Mouse (Mus musculus) midbrain, postnatal 0 days (tissue): Measurements from ENCODE around the gene Abcg1. TPM values are rescaled to one million over a fixed set of nuclear protein-coding genes. Genes with fewer than 3 reads are reported as not detected.

Source experiments
- ATAC-seq: fragments of 200-750 bp; cut with Nextera tagmentation; 2 replicates; pipeline ENCODE4 v1.8.0; 2017; ENCODE audit warnings: moderate number of reproducible peaks, mild to moderate bottlenecking, moderate TSS enrichment, moderate library complexity; ENCODE audit not compliant: low FRiP score
- DNase-seq: peaks from one replicate; pipeline ENCODE4 v3.0.0-alpha.2; 2015; ENCODE audit warnings: low spot score
- H3K27ac ChIP-seq: fragments of 300-500 bp; sonication (generic); 2 replicates; pipeline ENCODE4 v1.5.1; 2014; ENCODE audit warnings: low read depth, mild to moderate bottlenecking, low read length, mixed read lengths
- H3K27me3 ChIP-seq: fragments of 300-500 bp; sonication (generic); 2 replicates; pipeline ENCODE4 v1.6.1; 2014; ENCODE audit warnings: low read length, control low read depth, mixed read lengths; ENCODE audit not compliant: insufficient read depth
- H3K36me3 ChIP-seq: fragments of 300-500 bp; sonication (generic); 2 replicates; pipeline ENCODE4 v1.6.1; 2014; ENCODE audit warnings: low read length, control low read depth, mixed read lengths; ENCODE audit not compliant: insufficient read depth
- H3K4me1 ChIP-seq: fragments of 300-500 bp; sonication (generic); 2 replicates; pipeline ENCODE4 v1.6.1; 2014; ENCODE audit warnings: mild to moderate bottlenecking, control low read depth, antibody characterized with exemption, low read length, mixed read lengths; ENCODE audit not compliant: insufficient read depth
- H3K4me2 ChIP-seq: fragments of 300-500 bp; sonication (generic); 2 replicates; pipeline ENCODE4 v1.6.1; 2014; ENCODE audit warnings: low read depth, mild to moderate bottlenecking, low read length, mixed read lengths; ENCODE audit not compliant: poor library complexity, severe bottlenecking
- H3K4me3 ChIP-seq: fragments of 300-500 bp; sonication (generic); 2 replicates; pipeline ENCODE4 v1.5.1; 2014; ENCODE audit warnings: low read depth, mild to moderate bottlenecking, low read length, moderate library complexity
- H3K9ac ChIP-seq: fragments of 300-500 bp; sonication (generic); replicated peaks from 2 replicates; pipeline ENCODE4 v1.6.1; 2014; ENCODE audit warnings: mild to moderate bottlenecking, low read length, moderate library complexity, mixed read lengths; ENCODE audit not compliant: poor library complexity, severe bottlenecking
- H3K9me3 ChIP-seq: fragments of 300-500 bp; sonication (generic); 2 replicates; pipeline ENCODE4 v1.6.1; 2016; ENCODE audit warnings: low read length, control low read depth
- CTCF ChIP-seq: IDR thresholded peaks from 2 replicates; pipeline ENCODE4 v1.5.1; 2016; ENCODE audit warnings: antibody characterized with exemption, mild to moderate bottlenecking
- WGBS: fragments of 180-500 bp; shearing (Covaris S2); extraction: QIAGEN DNeasy Blood & Tissue Kit; methylation state at CpG from one replicate; pipeline ENCODE4 v1.1.7; 2014; 5-methylcytosine and 5-hydroxymethylcytosine counted together
- polyA plus RNA-seq: library from polyadenylated mRNA; unstranded; fragments of >200 nt; fragmentation: Nextera tagmentation; extraction: Ambion mirVana; gene quantifications from 2 replicates; pipeline ENCODE4 v1.2.1, GENCODE M21; 2015
- total RNA-seq: library from RNA; depleted of rRNA; stranded (reverse); fragments of >200 nt; gene quantifications from 2 replicates; pipeline ENCODE4 v1.2.3, GENCODE M21; 2014; rRNA removed

The Abcg1 gene
- total and polyA plus RNA-seq, 2 experiments from 2014 or later = 20.7 to 38.7 TPM

- no peaks in the 10 kb centered on the region for H3K4me1 ChIP-seq
- 79% methylated on average over 8 of the region's 8 CpGs for WGBS
- DNase-seq (no peak), ATAC-seq (no peak)
- H3K9ac ChIP-seq = no peak overlapping the region
- H3K4me3 ChIP-seq = no peak overlapping the region
- TF ChIP-seq CTCF = no peak
- no peaks in the 10 kb centered on the region for H3K36me3 ChIP-seq
- H3K9me3 ChIP-seq = no peaks in the 10 kb centered on the region
- no peaks in the 10 kb centered on the region for H3K27me3 ChIP-seq
- H3K4me2 ChIP-seq = no peak overlapping the region
- H3K27ac ChIP-seq = no peak overlapping the region
Observed at GRCm38 (mm10) chr17:31153785-31154184, 96.3 kb downstream of the Abcg1 start.

- no peak overlapping the region for H3K9ac ChIP-seq
- H3K9me3 ChIP-seq = no peaks in the 10 kb centered on the region
- TF ChIP-seq CTCF = no peak
- H3K4me2 ChIP-seq = no peak overlapping the region
- H3K36me3 ChIP-seq = no peaks in the 10 kb centered on the region
- no peak for ATAC-seq
- H3K4me3 ChIP-seq = no peak overlapping the region
- 83% methylated on average over 6 of the region's 6 CpGs for WGBS
- H3K4me1 ChIP-seq = no peaks in the 10 kb centered on the region
- no peaks in the 10 kb centered on the region for H3K27me3 ChIP-seq
- no peak for DNase-seq
- H3K27ac ChIP-seq = no peak overlapping the region
Observed at GRCm38 (mm10) chr17:31157921-31158320, 100.4 kb downstream of the Abcg1 start.

- H3K36me3 ChIP-seq = no peaks in the 10 kb centered on the region
- no peak overlapping the region for H3K4me3 ChIP-seq
- no peak overlapping the region for H3K27ac ChIP-seq
- no peak for TF ChIP-seq CTCF
- ATAC-seq = no peak
- H3K9ac ChIP-seq = no peak overlapping the region
- H3K9me3 ChIP-seq = no peaks in the 10 kb centered on the region
- WGBS = 53% methylated on average over 4 of the region's 4 CpGs
- no peak for DNase-seq
- H3K4me1 ChIP-seq = no peaks in the 10 kb centered on the region
- H3K4me2 ChIP-seq = no peak overlapping the region
- H3K27me3 ChIP-seq = no peaks in the 10 kb centered on the region
Observed at GRCm38 (mm10) chr17:31160291-31160690, 102.8 kb downstream of the Abcg1 start.

- Histone ChIP-seq H3K4me3 (no peak overlapping the region), H3K4me2 (no peak overlapping the region), H3K27ac (no peak overlapping the region), H3K4me1 (no peaks in the 10 kb centered on the region), H3K9me3 (no peaks in the 10 kb centered on the region), H3K27me3 (no peaks in the 10 kb centered on the region), H3K36me3 (no peaks in the 10 kb centered on the region), H3K9ac (no peak overlapping the region)
- no peak for TF ChIP-seq CTCF
- WGBS = 90% methylated on average over 12 of the region's 12 CpGs
- ATAC-seq (no peak), DNase-seq (no peak)
Observed at GRCm38 (mm10) chr17:31162607-31163006, 105.1 kb downstream of the Abcg1 start.

- TF ChIP-seq CTCF = no peak
- no peaks in the 10 kb centered on the region for H3K36me3 ChIP-seq
- WGBS = 90% methylated on average over 2 of the region's 2 CpGs
- H3K4me3 ChIP-seq = no peak overlapping the region
- H3K9me3 ChIP-seq = no peaks in the 10 kb centered on the region
- ATAC-seq (no peak), DNase-seq (no peak)
- H3K4me2 ChIP-seq = no peak overlapping the region
- no peak overlapping the region for H3K27ac ChIP-seq
- no peaks in the 10 kb centered on the region for H3K4me1 ChIP-seq
- no peak overlapping the region for H3K9ac ChIP-seq
- H3K27me3 ChIP-seq = no peaks in the 10 kb centered on the region
Observed at GRCm38 (mm10) chr17:31163821-31164220, 106.3 kb downstream of the Abcg1 start.

- Histone ChIP-seq H3K27ac (no peak within 1 kb of the TSS), H3K9ac (no peak within 1 kb of the TSS), H3K4me1 (no peaks in the 10 kb centered on the region), H3K9me3 (no peaks in the 10 kb centered on the region), H3K36me3 (no peaks in the 10 kb centered on the region), H3K27me3 (no peaks in the 10 kb centered on the region), H3K4me3 (no peak within 1 kb of the TSS), H3K4me2 (no peak within 1 kb of the TSS)
- 88% methylated on average over 6 of the region's 6 CpGs for WGBS
- DNase-seq (no peak), ATAC-seq (no peak)
- TF ChIP-seq CTCF = no peak
Observed at GRCm38 (mm10) chr17:31165127-31165526, 107.7 kb downstream of the Abcg1 start, which contains the start of gene Tff1. TSS of gene Tff1 (minus strand) at chr17:31165277.

Other genes starting within 250 kb of the Abcg1 start
- 3.3 and 3.4 TPM in 2 replicates for gene Glp1r, start 155.9 kb upstream of the Abcg1 start, total RNA-seq
- gene Glp1r, start 155.9 kb upstream of the Abcg1 start, polyA plus RNA-seq = 1.2 and 1.5 TPM in 2 replicates
- 0.16 and 1.2 TPM in 2 replicates for gene Umodl1, start 103.0 kb upstream of the Abcg1 start, total RNA-seq
- gene Umodl1, start 103.0 kb upstream of the Abcg1 start, polyA plus RNA-seq = 0.12 and 0.15 TPM in 2 replicates
- not detected in 2 replicates for gene Tff3, start 72.0 kb downstream of the Abcg1 start, total RNA-seq
- gene Tff3, start 72.0 kb downstream of the Abcg1 start, polyA plus RNA-seq = 0.52 and 0.83 TPM in 2 replicates
- gene Tff2, start 86.6 kb downstream of the Abcg1 start, total RNA-seq = not detected in 2 replicates
- gene Tff2, start 86.6 kb downstream of the Abcg1 start, polyA plus RNA-seq = not detected in 2 replicates
- gene Tff1, start 107.6 kb downstream of the Abcg1 start, total RNA-seq = not detected in 2 replicates
- not detected in 2 replicates for gene Tff1, start 107.6 kb downstream of the Abcg1 start, polyA plus RNA-seq
- gene Tmprss3, start 141.3 kb downstream of the Abcg1 start, total RNA-seq = 0.16 TPM in 1 of 2 replicates, not detected in the other
- gene Tmprss3, start 141.3 kb downstream of the Abcg1 start, polyA plus RNA-seq = 0.10 and 0.27 TPM in 2 replicates
- gene Ubash3a, start 150.2 kb downstream of the Abcg1 start, total RNA-seq = not detected in 2 replicates
- 0.20 TPM in 1 of 2 replicates, not detected in the other for gene Ubash3a, start 150.2 kb downstream of the Abcg1 start, polyA plus RNA-seq
- gene Rsph1, start 219.7 kb downstream of the Abcg1 start, total RNA-seq = 2.8 and 3.5 TPM in 2 replicates
- gene Rsph1, start 219.7 kb downstream of the Abcg1 start, polyA plus RNA-seq = 6.0 and 8.5 TPM in 2 replicates
- 11.0 and 12.7 TPM in 2 replicates for gene Slc37a1, start 229.1 kb downstream of the Abcg1 start, total RNA-seq
- 6.9 and 7.6 TPM in 2 replicates for gene Slc37a1, start 229.1 kb downstream of the Abcg1 start, polyA plus RNA-seq